Mouse (Mus musculus) layer of hippocampus, postnatal 14 days (tissue): ENCODE measurements around the gene Gm43951. TPM values are rescaled to one million over a fixed set of nuclear protein-coding genes. Genes with fewer than 3 reads are reported as not detected.

Experiments used
- DNase-seq, 2 experiments: peaks; one replicate each; pipeline ENCODE4 v3.0.0; 2021 to 2022; ENCODE audit warnings: low spot score in 2 of 2, mixed read lengths in 1 of 2
- long read RNA-seq, 2 experiments: library from polyadenylated mRNA; stranded (forward); transcript quantifications; one replicate each; pipeline ENCODE4 v2.0.0; 2021
- total RNA-seq, 2 experiments: library from RNA; stranded (reverse); gene quantifications; 2 replicates each; pipeline ENCODE4 v1.2.3; 2021

Gene Gm43951
- 10 to 100 TPM; 10.9 to 11.3 TPM for total RNA-seq
- long read RNA-seq, experiment 1, result 0 reads
- long read RNA-seq, experiment 2, result 0 reads

GRCm38 (mm10) chr11:72206341-72207203, at the start of gene Gm43951:
Gm43951 (minus strand) TSS chr11:72206840.
- DNase-seq, result no peak

GRCm38 (mm10) chr11:72256441-72256840, 49.8 kb upstream of the Gm43951 start:
- no peak for DNase-seq

DNA sequence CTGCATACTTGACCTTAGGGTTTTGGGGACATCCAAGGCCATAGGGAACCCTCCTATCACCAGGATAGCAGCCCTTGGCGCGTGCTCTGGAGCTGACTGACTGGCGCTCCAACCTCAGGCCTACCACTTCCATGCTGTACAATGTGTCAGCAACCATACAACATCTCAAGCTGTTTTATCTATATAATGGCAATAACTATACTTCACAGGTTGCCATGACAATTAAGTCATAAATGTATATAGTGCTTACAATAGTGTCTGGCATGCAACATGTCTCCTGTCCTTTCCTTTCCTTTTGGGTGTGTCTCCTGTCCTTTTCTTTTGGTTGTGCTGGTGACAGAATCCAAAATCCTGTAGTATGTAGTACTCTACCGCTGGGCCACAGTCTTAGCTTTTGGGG, 49.0 kb upstream of the Gm43951 start:
- DNase-seq, result no peak

GRCm38 (mm10) chr11:72245196-72245753, 38.6 kb upstream of the Gm43951 start:
- DNase-seq, result no peak

- no peak for DNase-seq
Measured at GRCm38 (mm10) chr11:72240062-72240860, 33.6 kb upstream of the Gm43951 start.

DNA sequence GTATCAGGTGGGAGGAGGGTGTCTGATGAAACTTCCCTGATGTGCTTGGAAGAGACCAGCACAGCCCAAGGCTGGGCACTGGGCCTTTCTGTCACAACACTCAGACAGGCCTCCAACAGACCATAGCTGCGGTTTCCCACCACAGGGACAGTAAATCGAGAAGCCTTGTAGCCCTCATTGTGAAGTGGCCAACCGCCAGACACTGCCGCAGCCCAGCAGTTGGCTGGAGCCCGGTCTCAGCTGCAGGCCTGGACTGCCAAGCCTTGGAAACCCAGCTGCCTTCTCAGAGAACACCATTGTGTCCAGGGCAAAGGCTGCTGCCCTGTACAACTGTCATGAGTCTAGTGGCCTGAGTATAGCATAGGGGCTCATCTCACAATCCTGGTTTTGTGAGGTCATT, 27.4 kb upstream of the Gm43951 start:
- peak; percentile 50 to 62 for DNase-seq

DNA sequence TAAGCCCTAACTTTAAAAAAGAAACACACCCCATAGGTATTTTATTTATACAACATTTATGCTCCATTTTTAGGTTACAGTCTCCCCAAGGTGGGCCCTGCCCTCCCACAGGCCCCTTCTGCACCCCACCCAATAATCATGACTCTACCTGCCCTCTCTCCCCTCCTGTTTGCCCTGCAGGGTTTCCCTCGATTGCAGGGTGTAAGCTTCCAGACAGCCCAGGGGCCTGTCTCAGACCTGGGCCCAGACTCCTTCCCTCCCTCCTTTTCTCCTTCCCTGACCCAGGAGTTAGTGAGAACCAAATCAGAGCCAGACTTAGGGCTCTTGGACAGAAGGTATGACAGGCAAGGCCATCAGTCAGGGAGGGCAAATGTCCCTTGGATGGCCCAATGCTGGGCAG, 26.4 kb upstream of the Gm43951 start:
- DNase-seq, result no peak

DNA sequence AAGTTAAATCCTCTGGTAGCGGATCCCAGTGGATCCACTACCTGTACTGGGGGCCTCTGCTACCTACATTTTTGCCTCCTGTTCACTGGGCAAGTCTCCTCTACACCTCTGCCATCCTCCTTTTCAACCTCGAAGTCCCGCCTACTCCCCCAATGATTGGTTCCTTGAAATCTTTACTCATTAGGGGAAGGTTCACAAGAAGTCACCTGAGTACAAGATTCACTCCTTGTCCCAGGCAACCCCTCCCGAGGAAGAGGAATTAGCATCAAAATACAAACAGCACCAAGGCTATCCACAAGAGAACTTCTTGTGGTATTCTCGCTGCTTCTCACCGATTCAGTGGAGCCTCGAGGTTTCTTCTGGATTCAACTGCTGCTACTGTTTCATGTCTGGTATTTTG, 25.4 kb upstream of the Gm43951 start:
- no peak for DNase-seq

DNA sequence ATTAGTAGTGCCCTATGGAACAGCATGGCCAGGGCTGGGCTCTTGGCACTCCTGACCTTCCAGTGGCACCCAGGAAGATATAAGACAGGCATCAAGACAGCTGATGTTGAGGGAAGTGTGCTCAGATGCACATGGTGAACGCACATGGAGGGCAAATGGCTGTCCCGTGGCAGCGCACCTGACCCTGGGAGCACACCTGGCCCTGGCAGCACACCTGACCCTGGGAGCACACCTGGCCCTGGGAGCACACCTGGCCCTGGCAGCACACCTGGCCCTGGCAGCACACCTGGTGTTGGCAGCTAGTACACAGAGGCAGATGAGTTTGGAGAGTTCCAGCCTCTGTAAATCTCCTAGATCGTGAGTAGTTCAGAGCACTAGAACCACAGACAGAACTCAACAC, 21.9 kb upstream of the Gm43951 start:
- no peak for DNase-seq

DNA sequence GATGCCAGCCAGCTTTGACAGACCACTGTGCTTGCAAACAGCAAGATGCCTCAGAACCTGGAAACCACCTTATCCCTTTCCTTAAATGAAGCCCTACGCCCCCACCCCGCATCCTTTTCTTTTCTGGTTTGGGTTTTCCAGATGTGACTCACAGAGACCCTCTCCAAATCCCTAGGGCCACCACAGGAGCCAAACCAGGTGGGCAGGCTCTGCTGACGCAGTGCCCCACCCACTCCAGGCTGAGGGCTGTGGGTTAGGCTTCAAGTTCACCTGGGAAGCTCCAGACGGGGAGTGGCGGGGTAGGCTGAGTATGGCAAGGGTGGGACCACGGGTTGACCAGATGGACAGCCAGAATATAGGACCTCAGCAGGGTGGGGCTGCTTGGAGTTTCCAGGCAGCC, 20.3 kb upstream of the Gm43951 start:
- no peak for DNase-seq

GRCm38 (mm10) chr11:72226020-72226791, 19.6 kb upstream of the Gm43951 start:
- DNase-seq, result no peak

GRCm38 (mm10) chr11:72224865-72225264, 18.2 kb upstream of the Gm43951 start:
- peak; percentile 79 to 87 for DNase-seq

DNA sequence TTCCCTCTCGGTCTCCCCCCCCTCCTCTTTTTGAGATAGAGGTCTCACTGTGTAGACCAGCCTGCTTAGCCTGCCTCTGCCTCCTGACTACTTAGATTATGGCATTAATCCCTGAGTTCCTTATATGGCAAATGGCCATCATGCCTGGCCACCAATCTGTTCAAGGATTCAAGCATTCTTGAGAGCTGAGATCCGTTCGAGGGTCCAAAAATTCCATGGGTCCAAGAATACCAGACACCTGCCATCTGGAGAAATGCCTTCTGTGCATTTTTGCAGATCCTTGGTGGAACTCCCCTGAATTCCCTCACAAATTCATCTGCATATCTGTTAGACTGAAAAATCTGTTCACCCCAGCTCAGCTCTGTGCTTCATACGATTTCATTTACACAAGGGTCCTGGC, 16.8 kb upstream of the Gm43951 start:
- no peak for DNase-seq

GRCm38 (mm10) chr11:72221278-72221677, 14.6 kb upstream of the Gm43951 start:
- peak in 1 of 2 experiments; percentile 69 for DNase-seq

- DNase-seq, result no peak
Measured at GRCm38 (mm10) chr11:72217116-72217515, 10.5 kb upstream of the Gm43951 start.

- DNase-seq, result peak in 1 of 2 experiments; percentile 63
Measured at GRCm38 (mm10) chr11:72215410-72215797, 8.8 kb upstream of the Gm43951 start, which contains the start of gene Med31. Med31 (minus strand) TSS chr11:72215592.

GRCm38 (mm10) chr11:72214591-72215409, 8.2 kb upstream of the Gm43951 start:
- DNase-seq, result peak; percentile 90 to 97

- no peak for DNase-seq
Measured at GRCm38 (mm10) chr11:72207834-72208377, 1.3 kb upstream of the Gm43951 start.

DNA sequence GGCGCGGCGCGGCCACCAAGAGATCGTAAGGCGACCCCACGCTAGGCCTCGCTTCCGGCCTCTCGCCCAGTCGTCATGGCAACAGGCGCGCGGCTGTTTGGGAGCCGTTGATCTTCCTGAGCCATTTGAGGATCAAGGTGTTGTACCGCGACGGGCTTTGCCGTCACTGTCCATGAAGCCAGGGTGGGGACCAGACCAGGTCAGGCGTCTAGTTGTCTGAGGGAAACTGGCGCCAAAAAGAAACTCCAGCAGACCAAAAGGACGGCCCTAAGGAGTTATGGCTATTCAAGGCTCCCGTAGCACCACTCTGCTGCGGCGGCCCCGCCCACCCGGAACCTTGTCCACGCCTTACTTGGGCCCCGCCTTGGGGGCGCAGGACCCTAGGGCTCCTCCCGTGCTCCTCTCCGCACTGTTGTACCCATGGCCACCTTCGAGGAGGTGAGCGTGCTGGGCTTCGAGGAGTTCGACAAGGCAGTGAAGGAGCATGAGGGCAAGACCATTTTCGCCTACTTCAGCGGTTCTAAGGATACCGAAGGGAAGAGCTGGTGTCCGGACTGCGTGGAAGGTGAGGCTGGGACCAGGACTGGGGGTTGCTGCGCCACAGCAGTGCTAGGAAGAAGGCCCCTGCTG, 679 bp upstream of the Gm43951 start, which contains the start of the genes 4933427D14Rik and Txndc17:
4933427D14Rik (minus strand) TSS at position 256 of the 630 bp plus-strand sequence.
Txndc17 (plus strand) TSS at position 344 of the 630 bp plus-strand sequence.
- peak; percentile 84 to 89 for DNase-seq
